Mouse (Mus musculus) adipose tissue, adult 10 weeks (tissue): Measurements from ENCODE around the gene Acox2. TPM values are rescaled to one million over a fixed set of nuclear protein-coding genes. Genes with fewer than 3 reads are reported as not detected.

Experiments
- polyA plus RNA-seq: library from polyadenylated mRNA; stranded (reverse); fragments of 350-450 nt; fragmentation: Illumina TruSeq; extraction: RNeasy Lipid Tissue Mini Kit (QIAGEN cat#74804); gene quantifications from one replicate; pipeline ENCODE4 v1.2.3, GENCODE M21; 2014; ENCODE audit warnings: low read depth, low replicate concordance

Acox2 gene
- polyA plus RNA-seq: 0.63 TPM

DNA sequence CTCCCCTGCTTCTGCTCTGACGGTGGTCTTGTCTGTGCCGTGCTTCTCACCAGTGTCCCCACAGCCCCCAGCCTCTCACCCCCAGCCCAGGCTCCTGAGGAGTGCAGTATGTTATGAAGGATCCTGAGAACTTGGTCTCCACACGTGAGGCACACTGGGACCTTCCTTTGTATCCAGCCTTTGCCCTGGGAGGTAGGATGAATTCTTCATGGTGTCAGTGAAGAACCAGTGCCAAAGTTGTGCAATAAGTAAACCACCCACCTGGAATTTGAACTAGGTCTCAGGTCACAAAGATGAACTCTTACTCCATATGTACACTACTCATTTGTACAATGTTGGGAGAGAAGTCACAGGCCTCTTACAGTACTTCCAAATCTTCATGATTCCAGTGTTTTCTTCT is at the start of gene Acox2:
Gene Acox2 (minus strand): TSS at position 188 of the 400 bp plus-strand sequence.

DNA sequence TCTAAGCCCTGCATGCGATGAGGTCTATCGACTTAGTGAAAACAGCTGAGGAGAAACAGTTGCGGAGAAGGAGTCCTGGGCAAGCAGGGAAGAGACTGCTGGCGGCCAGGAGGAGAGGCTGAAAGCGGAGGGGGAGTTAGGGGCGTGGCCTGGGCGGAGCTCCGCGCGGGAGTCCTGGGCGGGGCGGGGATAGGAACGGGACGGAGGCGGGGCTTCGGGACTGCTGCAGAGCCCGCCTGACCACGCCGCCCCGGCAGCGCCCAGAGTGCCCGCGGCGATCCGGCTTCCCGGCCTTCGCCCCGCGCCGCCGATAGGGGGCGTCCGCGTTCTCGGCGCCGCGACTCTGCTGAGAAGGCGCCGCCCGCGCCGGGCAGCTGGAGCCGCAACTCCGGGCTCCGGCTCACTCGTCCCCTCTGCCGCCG is 45.3 kb downstream of the Acox2 start, which contains the start of gene Kctd6:
Gene Kctd6 (plus strand): TSS at position 338 of the 422 bp plus-strand sequence.

Other genes starting within 250 kb of the Acox2 start
- 23.9 TPM for gene Rpp14, start 179.0 kb downstream of the Acox2 start, polyA plus RNA-seq
- gene Pxk, start 161.1 kb downstream of the Acox2 start, polyA plus RNA-seq: 31.4 TPM
- 123 TPM for gene Pdhb, start 86.3 kb downstream of the Acox2 start, polyA plus RNA-seq
- 16.3 TPM for gene Kctd6, start 45.2 kb downstream of the Acox2 start, polyA plus RNA-seq
- 6.8 TPM for gene Fam107a, start 58.7 kb upstream of the Acox2 start, polyA plus RNA-seq
- gene Oit1, start 119.4 kb upstream of the Acox2 start, polyA plus RNA-seq: 1.9 TPM